Mouse (Mus musculus) natural killer cell, adult 2 months (primary cell): ENCODE results near the gene Kcnk12.

ENCODE experiments used
- DNase-seq, 2 experiments: peaks; one replicate each; pipeline ENCODE4 v3.0.0; 2022; ENCODE audit warnings: low spot score in 2 of 2

The Kcnk12 gene

GRCm38 (mm10) chr17:87698996-87699765 lies 98.6 kb downstream of the Kcnk12 start:
- no peak for DNase-seq

GRCm38 (mm10) chr17:87696814-87697213 lies 101.0 kb downstream of the Kcnk12 start:
- no peak for DNase-seq

- DNase-seq: no peak
Observed at GRCm38 (mm10) chr17:87695874-87696465, 101.8 kb downstream of the Kcnk12 start.
